Mouse (Mus musculus): ENCODE measurements at regions not wholly inside any gene's neighbourhood (a gene's known extent, or its start where the extent isn't known, plus 50 kb on each side); places are given as distances from the start of the nearest gene placed in this dataset.

- Histone ChIP-seq H3K27ac (replicated peaks) (no peak overlapping the region), H3K9me3 (no peaks in the 10 kb centered on the region), H3K27me3 (replicated peaks; ENCODE audit: low read depth, poor library complexity, severe bottlenecking) (no peaks in the 10 kb centered on the region), H3K4me1 (no peaks in the 10 kb centered on the region), H3K4me3 (no peak overlapping the region), H3K36me3 (replicated peaks) (no peaks in the 10 kb centered on the region)
- no peak for DNase-seq (ENCODE audit: low spot score)
These were observed 80.7 kb downstream of the Gm7361 start for GRCm38 (mm10) chr5:26338191-26338590.

DNA sequence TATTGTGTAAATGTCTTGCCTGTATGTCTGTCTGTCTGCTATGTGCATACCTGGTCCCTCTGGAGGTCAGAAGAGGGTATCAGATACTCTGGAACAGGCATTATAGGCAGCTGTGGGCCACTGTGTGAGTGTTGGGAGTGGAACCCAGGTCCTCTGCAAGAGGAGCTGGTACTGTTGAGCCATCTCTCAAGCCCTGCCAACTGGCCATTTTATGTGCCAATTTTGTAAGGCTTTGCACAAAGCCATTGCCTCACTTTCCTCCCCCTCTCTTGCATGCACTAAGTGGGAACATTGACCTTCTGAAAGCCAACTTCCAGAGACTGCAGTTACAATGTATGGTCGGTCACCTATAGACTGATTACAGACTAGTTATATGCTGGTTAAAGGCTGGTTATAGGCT is 81.8 kb downstream of the Gm7361 start:
- Histone ChIP-seq H3K36me3 (replicated peaks) (no peaks in the 10 kb centered on the region), H3K27me3 (replicated peaks; ENCODE audit: low read depth, poor library complexity, severe bottlenecking) (no peaks in the 10 kb centered on the region), H3K4me1 (no peaks in the 10 kb centered on the region), H3K9me3 (no peaks in the 10 kb centered on the region), H3K27ac (replicated peaks) (no peak overlapping the region), H3K4me3 (no peak overlapping the region)
- no peak for DNase-seq (ENCODE audit: low spot score)
- WGBS, result 81% methylated on average over 1 of the region's 1 CpGs

GRCm38 (mm10) chr5:26355156-26355555 is 97.7 kb downstream of the Gm7361 start:
- Histone ChIP-seq H3K36me3 (replicated peaks) (no peaks in the 10 kb centered on the region), H3K27me3 (replicated peaks; ENCODE audit: low read depth, poor library complexity, severe bottlenecking) (no peaks in the 10 kb centered on the region), H3K4me3 (no peak overlapping the region), H3K9me3 (0 out of 2 replicates have a peak, but pooled peaks cover 3% of the 10 kb centered on the region), H3K4me1 (no peaks in the 10 kb centered on the region), H3K27ac (replicated peaks) (no peak overlapping the region)
- no peak for DNase-seq (ENCODE audit: low spot score)
- 93% methylated on average over 10 of the region's 10 CpGs for WGBS

DNA sequence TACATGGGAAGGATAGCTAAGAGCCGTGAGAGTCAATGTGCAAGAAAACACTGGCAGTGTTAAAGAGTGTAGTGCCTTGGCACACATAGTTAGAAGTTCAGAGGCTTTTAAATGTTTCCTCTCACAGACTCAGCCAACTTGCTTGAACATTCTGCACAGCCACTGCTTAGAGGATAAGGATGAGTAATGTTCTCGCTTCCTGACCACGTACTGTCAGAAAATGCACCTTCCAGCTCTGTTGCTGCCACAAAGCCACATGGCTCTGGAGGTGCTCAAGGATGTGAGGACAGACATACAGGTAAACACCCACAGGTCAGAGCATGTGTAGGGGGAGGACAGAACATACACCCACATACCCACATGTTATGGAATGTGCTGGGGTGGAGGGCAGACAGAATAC is 101.6 kb downstream of the Gm7361 start:
- no peak for DNase-seq (ENCODE audit: low spot score)
- 90% methylated on average over 3 of the region's 3 CpGs for WGBS
- Histone ChIP-seq H3K9me3 (0 out of 2 replicates have a peak, but pooled peaks cover 3% of the 10 kb centered on the region), H3K4me1 (no peaks in the 10 kb centered on the region), H3K36me3 (replicated peaks) (no peaks in the 10 kb centered on the region), H3K4me3 (no peak overlapping the region), H3K27me3 (replicated peaks; ENCODE audit: low read depth, poor library complexity, severe bottlenecking) (no peaks in the 10 kb centered on the region), H3K27ac (replicated peaks) (no peak overlapping the region)

DNA sequence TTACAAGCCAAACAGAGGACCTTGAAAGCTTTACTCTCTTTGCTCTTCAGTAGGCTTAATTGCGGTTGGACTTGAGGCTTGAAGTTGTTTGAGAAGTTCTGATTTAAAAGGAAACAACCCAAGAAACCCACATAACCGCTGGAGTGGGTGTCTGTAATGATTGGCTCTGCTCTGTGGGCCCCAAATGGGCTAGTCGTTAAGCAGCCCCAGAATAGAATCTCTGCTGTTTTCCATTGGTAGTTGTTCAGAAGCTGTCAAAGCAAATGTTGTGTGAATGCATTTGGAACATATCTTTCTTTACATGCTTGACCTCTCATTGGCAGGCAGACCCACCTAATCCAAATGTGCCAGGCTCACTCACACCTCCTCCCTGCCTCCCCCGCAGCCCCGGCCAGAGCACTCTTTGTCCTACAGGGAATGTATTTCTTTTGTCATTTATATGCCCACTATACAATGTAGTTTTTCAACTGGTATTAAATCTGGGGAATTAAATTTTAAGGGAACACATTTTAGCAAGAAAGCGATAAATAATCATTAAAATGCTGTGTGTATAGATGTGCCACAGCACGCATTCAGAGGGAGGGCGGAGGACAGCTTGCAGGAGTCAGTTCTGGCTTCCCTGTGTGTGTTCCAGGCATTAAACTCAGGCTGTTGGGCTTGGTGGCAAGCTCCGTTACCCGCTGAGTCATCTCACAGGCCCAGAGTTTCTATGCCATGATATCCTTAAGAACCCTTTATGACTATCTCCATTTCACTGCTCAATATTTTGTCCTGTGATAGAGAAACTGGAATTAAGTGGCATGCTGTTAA is 116.9 kb downstream of the Gm7361 start:
- no peaks in the 10 kb centered on the region for H3K9me3 ChIP-seq
- no peaks in the 10 kb centered on the region for H3K27me3 ChIP-seq (replicated peaks; ENCODE audit: low read depth, poor library complexity, severe bottlenecking)
- H3K4me3 ChIP-seq, result no peak overlapping the region
- H3K27ac ChIP-seq (replicated peaks), result no peak overlapping the region
- no peaks in the 10 kb centered on the region for H3K4me1 ChIP-seq
- DNase-seq (ENCODE audit: low spot score), result no peak
- WGBS, result 80% methylated on average over 10 of the region's 10 CpGs
- no peaks in the 10 kb centered on the region for H3K36me3 ChIP-seq (replicated peaks)

DNA sequence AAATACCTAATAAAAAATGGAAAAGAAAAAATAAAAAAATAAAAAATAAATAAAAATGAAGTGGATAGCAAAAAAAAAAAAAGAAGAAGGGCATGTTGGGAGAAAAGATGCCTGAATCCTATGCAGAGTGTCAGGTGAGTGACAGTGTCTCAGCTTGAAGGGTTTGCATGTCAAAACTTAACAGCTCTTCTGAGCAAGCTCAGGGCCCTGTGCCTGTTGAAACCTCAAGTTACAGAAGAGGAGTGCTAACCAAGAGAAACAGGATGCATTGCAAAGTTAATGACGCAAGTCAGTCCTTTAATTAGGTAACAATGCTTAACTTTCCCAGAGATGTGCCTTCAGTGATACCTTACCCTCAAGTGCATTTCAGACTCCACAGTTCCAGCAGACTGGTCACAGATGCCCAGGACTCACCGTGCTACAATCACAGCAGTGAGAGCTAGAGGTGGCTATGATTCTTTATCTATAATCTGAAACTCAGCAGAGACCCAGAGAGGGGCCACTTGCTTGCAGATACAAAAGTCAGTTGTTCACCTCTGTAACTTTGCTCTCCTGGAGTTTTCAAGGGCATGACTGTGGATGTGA is 149.7 kb downstream of the Gm7361 start:
- no peaks in the 10 kb centered on the region for H3K4me1 ChIP-seq
- no peak for DNase-seq (ENCODE audit: low spot score)
- no peaks in the 10 kb centered on the region for H3K27me3 ChIP-seq (replicated peaks; ENCODE audit: low read depth, poor library complexity, severe bottlenecking)
- no peak overlapping the region for H3K4me3 ChIP-seq
- 75% methylated on average over 2 of the region's 2 CpGs for WGBS
- no peak overlapping the region for H3K27ac ChIP-seq (replicated peaks)
- H3K9me3 ChIP-seq, result no peaks in the 10 kb centered on the region
- no peaks in the 10 kb centered on the region for H3K36me3 ChIP-seq (replicated peaks)

DNA sequence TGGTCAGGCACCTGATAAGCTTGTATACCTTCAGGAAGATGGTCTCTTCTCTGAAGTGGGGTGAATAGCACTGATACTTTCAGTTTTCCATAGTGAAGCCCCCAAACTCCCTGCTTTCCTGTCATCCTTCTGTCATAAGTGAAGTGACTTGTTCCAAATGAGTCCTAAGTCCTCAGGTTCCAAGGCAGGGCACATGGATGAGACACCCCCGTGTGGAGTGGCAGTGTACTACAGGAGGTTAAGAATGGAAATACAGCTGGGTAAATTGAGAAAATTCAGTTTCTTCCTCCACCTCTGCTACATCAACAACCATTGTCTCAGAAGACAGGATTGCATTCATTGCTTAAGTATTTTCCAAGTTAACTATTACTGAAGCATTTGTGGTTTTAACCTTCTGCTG is 155.7 kb downstream of the Gm7361 start:
- Histone ChIP-seq H3K4me1 (no peaks in the 10 kb centered on the region), H3K27me3 (replicated peaks; ENCODE audit: low read depth, poor library complexity, severe bottlenecking) (no peaks in the 10 kb centered on the region), H3K9me3 (no peaks in the 10 kb centered on the region), H3K36me3 (replicated peaks) (no peaks in the 10 kb centered on the region), H3K27ac (replicated peaks) (no peak overlapping the region), H3K4me3 (no peak overlapping the region)
- DNase-seq (ENCODE audit: low spot score), result no peak
- 35% methylated on average over 1 of the region's 1 CpGs for WGBS

DNA sequence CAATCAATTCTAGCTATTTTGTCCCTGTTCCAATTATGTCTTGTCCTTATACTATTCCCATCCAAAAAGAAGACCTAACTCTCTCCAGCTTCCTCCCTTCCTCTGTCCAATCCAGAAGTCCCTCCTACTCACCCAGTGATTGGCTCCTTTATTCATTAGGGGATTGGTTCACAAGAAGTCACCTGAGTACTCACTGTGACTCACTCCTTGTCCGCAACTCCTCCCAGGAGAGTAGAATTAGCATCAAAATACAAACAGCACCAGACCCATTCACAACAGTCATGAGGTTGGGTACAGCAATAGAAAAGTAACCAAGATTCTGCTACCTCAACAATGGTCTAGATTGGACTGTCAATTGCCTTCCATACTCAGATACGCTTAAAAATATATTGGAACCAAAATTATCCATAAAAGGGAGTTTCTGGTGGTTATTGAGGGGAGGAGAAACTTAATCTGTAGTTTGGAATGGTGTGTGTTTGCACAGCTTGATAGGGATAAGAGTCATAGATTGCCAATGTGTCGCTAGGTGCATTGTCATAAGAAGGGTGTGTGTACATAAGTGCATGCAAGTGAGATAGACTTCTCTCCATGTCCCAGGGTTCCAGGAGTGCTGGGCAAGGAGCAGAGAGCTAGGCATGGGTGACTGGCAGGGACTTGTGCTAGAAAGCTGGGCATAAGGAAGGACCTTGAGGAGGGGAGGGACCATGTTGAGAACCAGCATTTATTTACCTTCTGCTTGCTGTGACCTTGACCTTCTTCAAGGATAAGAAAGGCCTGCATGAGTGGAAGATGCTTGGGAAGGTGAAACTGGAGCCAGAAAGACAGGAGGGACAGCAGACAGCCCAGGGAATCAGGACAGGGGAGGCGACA is 187.1 kb downstream of the Gm7361 start:
- no peak overlapping the region for H3K27ac ChIP-seq (replicated peaks)
- WGBS, result 77% methylated on average over 4 of the region's 4 CpGs
- H3K9me3 ChIP-seq, result no peaks in the 10 kb centered on the region
- H3K36me3 ChIP-seq (replicated peaks), result no peaks in the 10 kb centered on the region
- DNase-seq (ENCODE audit: low spot score), result no peak
- no peaks in the 10 kb centered on the region for H3K4me1 ChIP-seq
- H3K27me3 ChIP-seq (replicated peaks; ENCODE audit: low read depth, poor library complexity, severe bottlenecking), result no peaks in the 10 kb centered on the region
- H3K4me3 ChIP-seq, result no peak overlapping the region

DNA sequence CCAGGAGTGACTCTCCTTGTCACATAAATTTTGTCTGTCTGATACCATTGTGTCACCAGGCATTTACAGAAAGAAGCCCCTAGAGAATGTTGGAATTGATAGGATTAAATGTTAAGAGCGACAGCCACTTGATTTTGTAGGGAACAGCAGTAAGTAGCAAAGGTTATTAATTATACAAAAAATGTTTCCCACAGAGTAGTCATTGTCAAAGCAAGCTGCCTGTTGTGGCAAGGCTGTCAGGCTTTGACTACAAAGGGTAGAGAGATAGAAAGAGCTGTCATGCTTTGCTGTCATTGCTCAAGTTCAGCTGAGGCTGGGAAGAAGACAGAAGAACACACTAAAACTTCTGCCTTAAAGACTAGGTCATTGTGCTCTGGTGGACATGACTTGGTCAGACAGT is 193.8 kb downstream of the Gm7361 start:
- 88% methylated on average over 1 of the region's 1 CpGs for WGBS
- no peaks in the 10 kb centered on the region for H3K27me3 ChIP-seq (replicated peaks; ENCODE audit: low read depth, poor library complexity, severe bottlenecking)
- H3K27ac ChIP-seq (replicated peaks), result no peak overlapping the region
- H3K4me1 ChIP-seq, result no peaks in the 10 kb centered on the region
- DNase-seq (ENCODE audit: low spot score), result no peak
- H3K4me3 ChIP-seq, result no peak overlapping the region
- no peaks in the 10 kb centered on the region for H3K36me3 ChIP-seq (replicated peaks)
- H3K9me3 ChIP-seq, result no peaks in the 10 kb centered on the region

DNA sequence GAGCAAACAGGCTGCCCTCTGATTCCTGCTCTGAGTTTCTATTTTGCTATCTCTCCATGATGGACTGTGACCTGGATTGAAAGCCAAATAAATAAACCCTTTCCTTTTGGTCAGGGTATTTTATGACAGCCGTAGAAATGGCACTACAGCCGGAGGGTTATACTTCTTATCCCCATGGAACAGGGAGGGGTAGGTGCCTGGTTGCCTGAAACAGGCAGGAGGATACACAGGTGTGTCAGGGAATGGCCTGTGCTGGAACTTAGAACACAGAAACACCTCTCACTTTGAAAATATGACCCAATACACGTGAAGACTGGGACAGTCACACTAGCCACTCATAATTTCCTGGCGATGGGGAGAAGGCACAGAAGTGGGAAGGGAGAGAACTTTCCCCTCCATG is 200.1 kb downstream of the Gm7361 start:
- H3K9me3 ChIP-seq, result no peaks in the 10 kb centered on the region
- H3K27ac ChIP-seq (replicated peaks), result no peak overlapping the region
- no peak for DNase-seq (ENCODE audit: low spot score)
- WGBS, result 83% methylated on average over 4 of the region's 4 CpGs
- H3K27me3 ChIP-seq (replicated peaks; ENCODE audit: low read depth, poor library complexity, severe bottlenecking), result no peaks in the 10 kb centered on the region
- H3K36me3 ChIP-seq (replicated peaks), result no peaks in the 10 kb centered on the region
- no peaks in the 10 kb centered on the region for H3K4me1 ChIP-seq
- H3K4me3 ChIP-seq, result no peak overlapping the region

DNA sequence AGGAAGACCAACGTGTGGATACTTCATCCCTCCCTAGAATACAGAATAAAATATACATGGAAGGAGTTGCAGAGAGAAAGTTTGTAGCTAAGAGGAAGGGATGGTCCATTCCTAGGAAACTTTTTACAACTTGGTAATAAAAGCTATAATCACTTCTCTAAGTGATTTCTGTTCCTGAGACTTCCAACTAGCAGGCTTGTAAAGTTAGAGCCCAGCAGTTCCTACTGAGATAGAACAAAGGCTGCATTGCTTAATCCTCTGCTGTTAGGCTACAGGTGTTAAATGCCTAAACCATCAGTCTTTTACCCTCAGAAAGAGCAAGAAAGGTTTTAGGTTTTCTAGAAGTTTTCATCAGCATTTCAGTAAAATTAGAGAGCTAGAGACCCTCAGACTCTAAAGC is 209.2 kb downstream of the Gm7361 start:
- H3K9me3 ChIP-seq, result no peaks in the 10 kb centered on the region
- H3K4me3 ChIP-seq, result no peak overlapping the region
- H3K36me3 ChIP-seq (replicated peaks), result no peaks in the 10 kb centered on the region
- no peaks in the 10 kb centered on the region for H3K4me1 ChIP-seq
- no peak for DNase-seq (ENCODE audit: low spot score)
- H3K27ac ChIP-seq (replicated peaks), result no peak overlapping the region
- WGBS, result 71% methylated on average over 1 of the region's 1 CpGs
- no peaks in the 10 kb centered on the region for H3K27me3 ChIP-seq (replicated peaks; ENCODE audit: low read depth, poor library complexity, severe bottlenecking)

DNA sequence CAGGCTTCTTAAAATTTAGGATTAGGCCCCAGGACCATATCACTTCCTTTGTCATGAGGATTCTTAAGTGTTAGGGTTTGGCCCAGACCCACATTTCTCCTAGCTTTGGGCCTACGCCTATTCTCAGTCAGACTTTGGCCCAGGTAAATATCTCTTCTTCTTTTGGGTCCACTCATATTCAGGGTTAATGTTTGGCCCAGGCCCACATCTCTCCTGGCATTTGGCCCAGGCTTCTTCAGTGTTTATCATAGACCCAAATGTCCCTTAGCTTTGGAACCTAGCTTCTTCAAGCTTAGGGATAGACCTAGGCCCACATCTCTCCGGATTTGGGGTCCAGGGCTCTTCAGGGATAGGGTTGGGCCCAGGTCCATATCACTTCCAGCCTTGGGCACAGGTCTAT is 228.2 kb downstream of the Gm7361 start:
- H3K36me3 ChIP-seq (replicated peaks), result no peaks in the 10 kb centered on the region
- 84% methylated on average over 2 of the region's 2 CpGs for WGBS
- DNase-seq (ENCODE audit: low spot score), result no peak
- no peaks in the 10 kb centered on the region for H3K27me3 ChIP-seq (replicated peaks; ENCODE audit: low read depth, poor library complexity, severe bottlenecking)
- no peaks in the 10 kb centered on the region for H3K4me1 ChIP-seq
- no peak overlapping the region for H3K27ac ChIP-seq (replicated peaks)
- H3K4me3 ChIP-seq, result no peak overlapping the region
- no peaks in the 10 kb centered on the region for H3K9me3 ChIP-seq

GRCm38 (mm10) chr5:26494003-26494402 is 236.5 kb downstream of the Gm7361 start:
- H3K27me3 ChIP-seq (replicated peaks; ENCODE audit: low read depth, poor library complexity, severe bottlenecking), result no peaks in the 10 kb centered on the region
- H3K9me3 ChIP-seq, result no peaks in the 10 kb centered on the region
- no peak overlapping the region for H3K4me3 ChIP-seq
- H3K27ac ChIP-seq (replicated peaks), result no peak overlapping the region
- no peak for DNase-seq (ENCODE audit: low spot score)
- H3K36me3 ChIP-seq (replicated peaks), result no peaks in the 10 kb centered on the region
- no peaks in the 10 kb centered on the region for H3K4me1 ChIP-seq
- WGBS, result 80% methylated on average over 2 of the region's 2 CpGs

Measured in embryonic facial prominence, embryonic 10.5 days (tissue).